Comparison of ENCODE assay signal across 39 mouse cellular contexts in genomic region chr4:88478177-88478808, GRCm38 (mm10). TPM values are rescaled to one million over a fixed set of nuclear protein-coding genes. Genes with fewer than 3 reads are reported as not detected.
DNase-seq lines count a peak whose midpoint lies in the region; ATAC-seq lines count a peak whose summit lies in the region.
"Had no signal": no experiment of that assay in that cellular context is flagged by ENCODE, and none has a peak within 500 bp of the region (broad histone marks: within the 10 kb centered on the region; RNA-seq: fewer than 3 reads in every experiment).

No protein-coding gene starts in this region.

- no peak overlapping the region for H3K4me2 ChIP-seq in kidney, embryonic 14.5 days (replicated peaks; ENCODE audit: low read depth, low read length)
- no peak overlapping the region for H3K4me2 ChIP-seq in lung, embryonic 16.5 days (ENCODE audit: low read depth, low read length)
- H3K4me2 ChIP-seq: forebrain, embryonic 15.5 days; heart, embryonic 11.5 days; hindbrain, embryonic 12.5 days; limb, embryonic 13.5 days; liver, embryonic 11.5 days; neural tube, embryonic 15.5 days had no signal

- peak overlapping the region; percentile 30; the same call in 1 of the 2 replicates for H3K27ac ChIP-seq in kidney, embryonic 14.5 days (ENCODE audit: low read depth, low read length)
- H3K27ac ChIP-seq in lung, embryonic 16.5 days (ENCODE audit: low read length), result peak overlapping the region; percentile 2; the same call in 1 of the 2 replicates
- H3K27ac ChIP-seq: forebrain, embryonic 15.5 days; hindbrain, embryonic 12.5 days; hindbrain, postnatal 0 days; limb, embryonic 13.5 days; neural tube, embryonic 15.5 days had no signal

- peaks cover 7% of the 10 kb centered on the region; the same call in 1 of the 2 replicates for H3K4me1 ChIP-seq in kidney, embryonic 14.5 days (ENCODE audit: control insufficient read depth, insufficient read depth, low read length)
- peaks cover 10% of the 10 kb centered on the region for H3K4me1 ChIP-seq in lung, embryonic 16.5 days (replicated peaks; ENCODE audit: control insufficient read depth, insufficient read depth, low read length)
- H3K4me1 ChIP-seq: forebrain, embryonic 15.5 days; neural tube, embryonic 15.5 days had no signal

- DNase-seq in kidney, adult 8-10 months, result no peak
- no peak for DNase-seq in lung, postnatal 25 days (ENCODE audit: low spot score)
- peak; percentile 58 for DNase-seq in NIH3T3 (ENCODE audit: low read depth)
- no peak for DNase-seq in spleen, postnatal 14 days (ENCODE audit: low spot score in 2 of 2)
- DNase-seq in gastrocnemius, postnatal 4 days (ENCODE audit: low spot score in 2 of 2), result no peak
- DNase-seq: adrenal gland, postnatal 14 days; cerebellum, adult 11 months; cerebellum, adult 9-10 months; cerebellum, postnatal 36 days; gastrocnemius, postnatal 25 days; heart, adult 18-20 months; heart, postnatal 36 days; kidney, postnatal 36 days; midbrain, embryonic 14.5 days; retina, postnatal 1 day; right cerebral cortex, postnatal 14 days; thymus, adult 2 months; thymus, postnatal 36 days had no signal

- no peak overlapping the region for H3K4me3 ChIP-seq in kidney, embryonic 14.5 days (ENCODE audit: low read length)
- no peak overlapping the region for H3K4me3 ChIP-seq in lung, embryonic 16.5 days (ENCODE audit: low read length)
- H3K4me3 ChIP-seq: forebrain, embryonic 15.5 days; hindbrain, embryonic 12.5 days; limb, embryonic 13.5 days; neural tube, embryonic 15.5 days had no signal

- H3K36me3 ChIP-seq in kidney, embryonic 14.5 days (ENCODE audit: control insufficient read depth, insufficient read depth, low read length), result no peaks in the 10 kb centered on the region
- no peaks in the 10 kb centered on the region for H3K36me3 ChIP-seq in lung, embryonic 16.5 days (ENCODE audit: control insufficient read depth, insufficient read depth, low read length)
- H3K36me3 ChIP-seq: forebrain, embryonic 15.5 days; G1E; hindbrain, embryonic 12.5 days; limb, embryonic 13.5 days; neural tube, embryonic 15.5 days had no signal

- H3K9ac ChIP-seq in kidney, embryonic 14.5 days (ENCODE audit: low read depth, low read length), result no peak overlapping the region
- H3K9ac ChIP-seq in lung, embryonic 16.5 days (ENCODE audit: low read length), result no peak overlapping the region
- H3K9ac ChIP-seq: forebrain, embryonic 15.5 days; hindbrain, embryonic 12.5 days; limb, embryonic 13.5 days; neural tube, embryonic 15.5 days had no signal

- no peaks in the 10 kb centered on the region for H3K27me3 ChIP-seq in kidney, embryonic 14.5 days (ENCODE audit: control insufficient read depth, insufficient read depth, low read length)
- H3K27me3 ChIP-seq in lung, embryonic 16.5 days (ENCODE audit: control insufficient read depth, insufficient read depth, low read depth, low read length), result no peaks in the 10 kb centered on the region
- H3K27me3 ChIP-seq: forebrain, embryonic 15.5 days; hindbrain, embryonic 12.5 days; limb, embryonic 13.5 days; neural tube, embryonic 15.5 days had no signal

- ATAC-seq in kidney, embryonic 14.5 days (ENCODE audit: low FRiP score, low TSS enrichment), result peak; percentile 81
- 0 out of 2 replicates have a peak, but pooled peaks have one; percentile 7 for ATAC-seq in lung, embryonic 16.5 days (ENCODE audit: low read depth)
- ATAC-seq: forebrain, embryonic 15.5 days; hindbrain, postnatal 0 days; intestine, embryonic 16.5 days had no signal

- no peaks in the 10 kb centered on the region for H3K9me3 ChIP-seq in kidney, embryonic 14.5 days (ENCODE audit: control insufficient read depth, low read length)
- H3K9me3 ChIP-seq in lung, embryonic 16.5 days (ENCODE audit: control insufficient read depth, low read length), result no peaks in the 10 kb centered on the region
- H3K9me3 ChIP-seq: forebrain, embryonic 15.5 days; G1E; hindbrain, embryonic 12.5 days; limb, embryonic 13.5 days; neural tube, embryonic 15.5 days had no signal

- WGBS in kidney, embryonic 14.5 days, result 61% methylated on average over 4 of the region's 4 CpGs
- 47% methylated on average over 4 of the region's 4 CpGs for WGBS in lung, embryonic 16.5 days

RNA-seq across cellular contexts. Expression of gene Hacd4, which starts 39.6 kb away (rescaled TPM):
- 20.8 and 20.9 TPM in 2 replicates for polyA plus RNA-seq in kidney, embryonic 14.5 days (2014; fragmentation: Nextera tagmentation; extraction: Ambion mirVana)
- 9.4 and 10.0 TPM in 2 replicates for polyA plus RNA-seq in lung, embryonic 16.5 days (2015; fragmentation: Nextera tagmentation; extraction: Ambion mirVana)
- 1 to 10 TPM; 4.4 to 5.3 TPM for total RNA-seq in gastrocnemius, postnatal 4 days (2021)
- polyA plus RNA-seq: G1E had no signal

RNA-seq across cellular contexts. Expression of gene Ifnb1, which starts 44.3 kb away (rescaled TPM):
- polyA plus RNA-seq in kidney, embryonic 14.5 days (2014; fragmentation: Nextera tagmentation; extraction: Ambion mirVana), result not detected in 2 replicates
- not detected in 2 replicates for polyA plus RNA-seq in lung, embryonic 16.5 days (2015; fragmentation: Nextera tagmentation; extraction: Ambion mirVana)
- total RNA-seq in gastrocnemius, postnatal 4 days (2021), result not detected
- total RNA-seq: adrenal gland, postnatal 14 days; G1E; gastrocnemius, adult 18-20 months; gastrocnemius, postnatal 25 days; heart, adult 18-20 months; heart, postnatal 36 days; hindbrain, postnatal 0 days; layer of hippocampus, adult 8-10 months; layer of hippocampus, postnatal 25 days; left cerebral cortex, adult 8-10 months; left cerebral cortex, postnatal 36 days had no signal
- polyA plus RNA-seq: forebrain, embryonic 15.5 days; frontal cortex, adult 2 months; G1E; heart, embryonic 11.5 days; heart, embryonic 16.5 days; hindbrain, embryonic 12.5 days; hindbrain, postnatal 0 days; intestine, embryonic 16.5 days; limb, embryonic 13.5 days; liver, embryonic 11.5 days; liver, embryonic 16.5 days; lung, postnatal 0 days; midbrain, embryonic 14.5 days; neural tube, embryonic 15.5 days; small intestine, adult 2 months; thymus, adult 2 months had no signal
